Mouse (Mus musculus) neutrophil, adult 5-6 weeks (primary cell): ENCODE measurements around the gene 4930507D05Rik. TPM values are rescaled to one million over a fixed set of nuclear protein-coding genes. Genes with fewer than 3 reads are reported as not detected.
"Not testable (repeated sequence)": the region's sequence is repeated elsewhere in the genome, so short reads cannot be mapped to it uniquely, and the experiment has no call there.

ENCODE experiments used
- ATAC-seq: fragments of 151-379, 151-347 bp; 2 replicates; pipeline ENCODE4 v1.8.0; 2017; ENCODE audit warnings: mild to moderate bottlenecking, moderate TSS enrichment; ENCODE audit not compliant: insufficient number of reproducible peaks, poor library complexity, low FRiP score, severe bottlenecking; ENCODE audit errors: extremely low read depth
- total RNA-seq: library from RNA; stranded (forward); fragments of 200-1000 nt; gene quantifications from 2 replicates; pipeline ENCODE4 v1.2.3, GENCODE M21; 2017

Gene 4930507D05Rik
- 0.23 TPM in 1 of 2 replicates, not detected in the other for total RNA-seq

DNA sequence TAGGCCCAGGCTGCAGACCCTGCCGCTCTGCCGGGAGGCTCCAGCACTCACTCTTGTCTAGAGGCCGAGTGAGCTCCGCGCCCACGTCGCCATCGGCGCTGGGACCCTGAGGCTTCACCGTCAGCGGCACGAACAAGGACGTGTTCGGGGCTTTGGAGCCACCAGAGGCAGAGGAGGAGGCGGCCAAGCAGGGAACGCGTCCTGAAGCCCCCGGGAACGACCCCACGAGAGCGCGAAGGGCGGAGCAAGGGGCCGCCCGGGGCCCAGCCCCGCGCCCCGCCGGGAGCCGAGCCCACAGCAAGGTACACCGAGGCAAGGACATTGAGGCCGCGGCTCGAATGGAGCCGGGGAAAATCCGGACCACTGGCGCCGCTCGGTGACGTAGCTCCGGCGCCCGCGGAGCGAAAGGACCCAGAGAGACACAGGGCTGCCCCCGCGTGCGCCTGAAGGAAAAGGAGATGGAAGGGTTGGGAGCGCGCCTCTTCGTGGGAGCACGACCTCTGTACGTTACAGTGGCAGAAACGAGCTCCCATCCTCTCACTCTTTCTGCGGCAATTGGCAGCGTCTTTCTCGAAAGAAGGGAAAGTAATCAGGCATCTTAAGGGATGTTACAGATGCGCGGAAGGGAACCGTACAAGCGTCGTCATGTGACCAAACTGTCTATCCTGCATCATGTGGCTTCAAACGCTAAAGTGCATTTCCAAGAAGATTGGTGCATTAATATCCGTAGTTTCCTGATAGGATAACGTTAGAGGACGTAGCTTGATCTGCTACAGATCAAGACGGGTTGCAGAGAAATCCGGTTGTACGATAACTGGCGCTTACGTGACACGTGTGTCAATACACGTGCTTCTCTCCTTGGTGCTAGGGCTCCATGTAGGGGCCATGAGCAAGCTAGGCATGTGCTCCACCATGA is at the start of gene 4930507D05Rik, which contains the start of gene Supv3l1:
Gene 4930507D05Rik (plus strand): TSS at position 126 of the 916 bp plus-strand sequence.
Gene Supv3l1 (minus strand): TSS at position 375 of the 916 bp plus-strand sequence.
- ATAC-seq: peak; percentile 85

DNA sequence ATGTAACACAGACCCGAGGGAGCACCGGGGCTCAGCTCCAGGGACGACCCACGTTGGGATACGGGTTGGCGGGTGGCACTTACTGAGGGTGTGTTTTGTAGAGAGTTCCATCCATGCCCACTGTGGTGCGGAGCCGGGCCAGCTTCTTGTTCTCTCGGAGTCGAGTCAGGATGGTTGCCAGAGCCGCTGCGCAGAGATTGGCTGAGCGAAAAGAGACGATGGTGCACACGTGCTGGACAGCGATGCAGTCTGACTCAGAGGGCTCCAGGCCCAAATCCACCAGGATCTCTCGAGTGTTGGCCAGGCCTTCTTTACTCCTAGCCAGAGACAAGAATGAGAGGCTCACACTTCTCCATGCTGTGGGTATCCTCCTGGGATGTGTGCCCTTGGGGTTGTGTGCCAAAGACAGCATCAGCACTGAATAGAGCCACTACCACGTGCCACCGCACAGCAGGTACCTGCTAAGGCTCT is 47.6 kb upstream of the 4930507D05Rik start:
- ATAC-seq: no peak

DNA sequence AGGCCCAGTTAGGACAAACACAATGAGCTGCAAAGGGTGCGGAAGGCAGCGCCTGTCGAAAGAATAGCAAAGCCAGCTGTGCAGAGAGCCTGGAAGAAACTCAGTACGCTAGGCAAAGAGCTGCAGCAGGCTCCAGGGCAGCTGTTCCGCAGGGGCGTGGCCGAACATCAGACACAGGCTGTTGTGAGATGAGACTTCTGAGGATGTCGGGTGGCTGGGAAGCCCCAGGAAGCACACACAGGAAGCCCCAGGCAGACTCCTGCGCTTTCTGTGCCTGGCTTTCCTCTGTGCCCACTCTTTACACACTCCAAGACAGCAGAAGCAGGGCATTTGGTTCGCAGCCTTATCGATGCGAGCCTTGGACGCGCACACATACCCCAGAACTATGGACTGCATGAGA is 44.4 kb upstream of the 4930507D05Rik start:
- no peak for ATAC-seq

DNA sequence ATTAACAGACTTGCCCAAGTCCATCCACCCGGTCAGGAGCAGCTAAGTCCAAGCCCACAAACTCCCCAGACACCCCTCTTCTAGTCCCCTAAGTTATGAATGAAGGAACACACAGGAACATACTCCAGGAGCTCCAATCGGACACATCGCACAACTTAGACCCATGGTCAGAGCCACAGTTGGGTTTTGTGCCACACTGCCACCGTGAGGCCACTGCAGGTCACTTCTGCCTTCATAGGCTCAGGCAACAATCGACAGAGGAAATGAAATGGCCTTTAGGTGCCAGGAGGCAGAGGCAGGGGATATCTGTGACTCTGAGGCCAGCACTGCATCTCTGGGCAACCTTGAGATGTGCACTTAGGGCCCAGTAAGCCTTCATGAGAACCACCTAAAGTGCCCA is 38.3 kb upstream of the 4930507D05Rik start:
- peak; percentile 54; the same call in 1 of the 2 replicates for ATAC-seq

DNA sequence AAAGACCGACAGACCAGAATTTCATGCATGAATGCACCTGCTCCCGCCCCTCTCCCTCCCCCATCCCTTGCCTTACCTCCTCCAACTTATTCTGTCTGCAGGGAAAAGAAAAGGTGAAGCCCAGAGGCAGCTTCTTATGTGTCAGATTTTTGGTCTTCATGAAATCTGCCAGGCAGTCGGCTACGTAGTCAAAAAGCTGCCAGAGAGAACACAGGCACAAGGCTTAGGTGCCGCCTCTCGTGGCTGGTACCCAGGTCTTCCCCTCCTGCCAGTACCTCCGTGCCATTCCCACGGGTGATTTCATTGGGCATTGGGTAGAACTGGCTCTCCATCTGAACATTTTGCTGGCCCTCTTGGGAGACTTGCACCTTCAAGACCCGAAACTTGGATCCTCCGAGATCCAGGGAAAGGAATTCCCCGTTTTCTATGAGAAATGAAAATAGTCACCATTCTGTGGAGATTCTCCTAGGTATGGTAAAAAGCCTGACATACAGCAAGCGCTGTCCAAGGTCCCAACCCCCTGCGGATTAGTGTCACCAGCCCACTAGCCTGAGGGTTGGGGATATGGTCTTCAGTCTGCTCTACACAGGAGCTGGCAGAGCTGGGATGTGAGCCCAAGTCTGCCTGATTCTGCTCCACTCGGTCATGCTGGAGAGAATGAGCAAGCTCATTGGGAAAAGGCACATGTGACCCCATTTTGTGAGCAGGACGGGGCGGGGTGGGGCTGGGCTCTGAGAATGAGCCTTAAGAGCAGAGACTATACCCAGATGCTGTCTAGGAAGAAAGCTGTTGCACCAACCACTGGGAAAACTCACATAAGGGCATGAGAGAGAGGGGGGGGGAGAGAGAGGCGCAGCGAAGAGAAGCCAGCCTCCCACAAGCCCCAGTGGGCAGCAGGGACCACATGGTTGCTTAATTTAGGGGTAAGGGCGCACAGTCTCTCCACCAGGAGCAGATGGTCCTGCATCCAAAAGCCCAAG is 37.6 kb upstream of the 4930507D05Rik start:
- no peak for ATAC-seq

DNA sequence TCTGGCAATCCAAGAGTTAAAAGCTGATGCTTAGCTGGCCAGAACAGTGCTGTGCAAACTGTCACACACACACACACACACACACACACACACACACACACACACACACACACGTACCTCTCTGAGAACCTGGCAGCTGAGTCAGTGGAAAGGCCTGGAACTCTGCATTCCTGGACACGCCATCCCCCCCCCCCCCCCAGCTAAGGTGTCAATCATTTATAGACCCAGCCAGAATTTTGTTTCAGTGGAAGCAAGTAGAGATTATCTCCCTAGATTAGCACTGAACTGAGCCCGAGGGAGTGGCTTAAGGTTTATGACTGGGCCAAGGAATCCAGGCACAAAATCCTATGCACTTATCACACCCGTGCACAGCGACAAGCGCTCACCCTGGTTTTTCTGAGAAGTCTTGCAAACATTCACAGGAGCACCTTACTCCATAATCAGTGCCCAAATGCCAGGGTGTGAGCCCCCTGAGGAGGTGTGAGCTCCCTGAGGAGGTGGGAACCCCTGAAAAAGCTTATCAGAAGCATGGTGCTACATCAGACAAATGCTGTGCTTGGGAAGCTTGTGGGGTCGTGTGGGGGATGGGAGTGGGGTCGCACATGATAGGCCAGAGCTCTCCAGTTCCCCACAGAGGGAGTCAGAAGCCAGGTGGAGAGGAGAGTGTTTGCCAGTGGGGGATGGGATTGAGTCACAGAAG is 36.2 kb upstream of the 4930507D05Rik start:
- ATAC-seq: no peak

DNA sequence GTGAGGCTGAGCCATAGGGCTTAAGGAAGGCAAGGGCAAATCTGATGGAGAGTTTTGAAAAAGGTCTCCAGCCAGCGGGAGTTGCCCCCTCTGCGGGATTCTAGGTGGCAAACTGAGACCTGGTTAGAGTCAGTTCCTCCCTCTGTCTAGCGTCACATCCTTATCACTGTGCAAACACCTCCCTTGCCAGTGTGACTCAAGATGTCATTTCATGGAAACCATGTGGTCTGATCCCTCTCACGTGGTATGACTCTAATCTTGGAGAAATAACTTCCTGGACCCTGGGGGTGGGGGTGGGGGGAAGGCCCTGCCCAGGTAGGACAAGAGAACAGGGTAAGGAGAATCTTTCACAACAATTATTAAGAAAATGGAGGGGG is 35.7 kb upstream of the 4930507D05Rik start:
- no peak for ATAC-seq

DNA sequence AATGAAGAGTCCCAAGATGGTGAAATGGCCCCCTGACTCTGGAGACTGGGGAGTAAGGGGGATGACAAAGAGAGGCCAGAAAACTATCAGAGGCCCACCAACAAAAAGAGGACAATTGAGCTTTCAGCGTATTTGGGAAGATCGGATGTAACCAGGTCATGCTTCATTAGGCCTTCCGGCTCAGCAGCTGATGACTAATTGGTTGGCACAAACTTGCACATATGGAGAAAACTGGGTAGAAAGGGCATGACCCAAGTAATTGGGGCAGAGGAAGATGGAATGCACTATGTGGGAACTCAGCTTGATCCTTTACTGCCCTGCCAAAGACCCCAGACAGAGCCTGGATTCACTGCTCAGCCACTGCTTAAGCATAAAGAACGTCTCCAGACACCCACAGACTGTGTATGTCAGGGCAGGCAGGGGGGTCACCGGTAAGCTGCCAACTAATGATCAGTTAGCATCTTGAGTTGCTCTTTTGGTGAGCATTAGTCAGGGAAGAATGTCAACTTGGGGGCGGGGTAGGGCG is 30.4 kb upstream of the 4930507D05Rik start:
- no peak for ATAC-seq

DNA sequence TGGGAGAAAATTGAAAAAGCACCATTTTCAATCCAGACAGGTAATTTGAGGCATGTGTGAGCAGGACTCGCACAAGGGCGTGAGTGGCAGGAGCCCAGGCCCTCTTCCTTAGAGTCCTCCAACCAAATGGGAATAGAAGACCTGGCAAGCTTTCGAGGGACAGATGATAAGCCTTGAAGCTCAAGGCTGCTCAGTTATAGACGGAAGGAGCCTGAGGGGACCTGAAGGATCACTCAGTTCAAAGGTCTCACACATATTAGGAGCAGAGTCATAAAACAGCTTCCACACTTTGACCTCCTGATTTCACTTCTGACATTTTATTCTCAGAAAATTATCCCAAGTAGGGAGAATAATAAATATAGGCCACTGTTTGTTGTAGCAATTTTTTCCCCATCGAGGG is 29.9 kb upstream of the 4930507D05Rik start:
- ATAC-seq: no peak

DNA sequence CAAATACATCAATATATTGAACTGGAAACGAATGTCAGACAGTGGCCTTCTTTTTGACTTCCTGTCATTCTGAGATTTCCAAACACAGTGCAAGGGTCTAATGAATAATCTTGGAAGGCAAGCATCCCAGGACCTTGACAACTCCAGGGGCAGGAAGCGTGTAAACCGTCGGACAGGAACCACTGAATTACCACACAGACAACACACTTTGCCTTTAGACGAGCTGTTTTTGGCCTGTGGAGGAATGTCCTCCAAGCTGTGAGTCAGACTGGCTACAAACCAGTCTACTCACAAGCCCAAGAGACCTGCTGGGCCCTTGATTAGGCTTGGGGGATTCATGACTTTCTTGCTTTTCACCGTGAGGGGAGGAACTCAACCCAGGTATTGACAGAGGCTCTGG is 28.9 kb upstream of the 4930507D05Rik start:
- no peak for ATAC-seq

DNA sequence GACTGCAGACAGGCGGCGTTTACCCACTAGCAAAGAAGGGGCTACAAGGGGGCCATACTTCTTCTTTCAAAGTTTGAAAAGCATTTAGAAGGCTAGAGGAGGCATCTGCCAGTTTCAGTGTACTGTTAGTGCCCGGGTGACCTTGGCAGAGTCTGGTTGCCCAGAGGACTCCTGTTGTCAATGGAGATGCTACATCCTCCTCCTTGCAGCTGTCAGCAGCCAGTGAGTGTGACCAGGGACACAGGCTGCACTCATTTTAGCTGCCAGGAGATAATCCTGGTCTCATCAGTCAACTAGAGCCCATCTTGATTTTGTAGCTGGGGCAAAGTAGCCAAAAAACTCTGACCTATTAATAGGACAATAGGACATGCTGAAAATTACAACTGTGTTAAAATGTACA is 28.2 kb upstream of the 4930507D05Rik start:
- no peak for ATAC-seq

DNA sequence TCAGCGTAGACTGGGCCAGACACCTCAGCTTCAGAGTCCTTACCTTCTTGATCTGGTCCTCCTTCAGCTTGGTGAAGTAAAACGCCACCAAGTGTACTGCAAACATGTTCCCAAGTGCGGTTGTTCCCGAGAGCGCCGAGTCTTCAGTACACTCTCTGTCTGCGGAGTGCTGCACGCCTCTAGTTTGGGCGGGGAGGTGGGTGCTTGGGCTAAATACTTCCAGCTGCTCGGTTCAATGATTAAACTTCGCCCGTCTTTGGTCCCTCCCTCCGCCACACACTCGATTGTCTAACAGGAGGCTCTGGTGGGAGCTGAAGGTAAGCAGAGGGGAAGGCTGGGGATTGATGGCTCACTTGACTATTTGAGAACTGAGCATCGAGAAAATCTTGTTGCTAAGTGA is 27.0 kb upstream of the 4930507D05Rik start, which contains the start of gene Hkdc1:
Gene Hkdc1 (minus strand): TSS at position 237 of the 400 bp plus-strand sequence.
- ATAC-seq: no peak

DNA sequence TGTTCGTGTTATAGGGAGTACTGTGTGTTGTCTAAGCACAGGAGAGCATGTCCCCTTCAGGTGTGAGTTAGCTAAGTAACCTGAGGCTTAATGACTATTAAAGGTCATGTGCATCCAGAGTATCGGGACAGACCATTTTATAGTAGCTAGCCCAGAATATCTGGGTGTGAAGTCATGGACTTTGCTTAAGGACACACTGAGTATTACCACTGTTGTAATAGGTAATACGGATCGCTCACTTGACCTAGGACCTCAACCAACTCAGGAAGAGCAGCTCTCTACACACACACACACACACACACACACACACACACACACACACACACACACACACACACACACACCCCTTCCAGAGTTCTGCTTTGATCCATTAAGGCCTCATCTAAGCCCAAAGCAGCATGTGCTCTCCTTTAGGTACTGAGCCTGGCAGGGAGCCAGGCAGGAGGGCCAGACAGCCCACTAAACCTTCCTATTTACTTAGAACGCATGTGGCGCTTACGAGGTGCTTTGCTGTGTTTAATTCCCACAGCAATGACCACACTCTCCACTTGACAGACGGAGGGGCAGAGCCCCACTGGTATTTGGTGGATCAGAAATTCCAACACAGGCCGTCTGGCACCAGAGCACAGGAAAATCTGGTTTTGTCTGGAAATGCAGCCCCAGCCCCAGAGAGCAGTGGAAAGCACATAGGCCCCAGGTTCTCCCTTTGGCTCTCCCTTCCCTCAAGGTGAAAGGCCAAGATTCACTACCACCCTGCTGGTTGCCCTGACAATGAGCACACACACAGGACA is 24.0 kb upstream of the 4930507D05Rik start:
- ATAC-seq: no peak

DNA sequence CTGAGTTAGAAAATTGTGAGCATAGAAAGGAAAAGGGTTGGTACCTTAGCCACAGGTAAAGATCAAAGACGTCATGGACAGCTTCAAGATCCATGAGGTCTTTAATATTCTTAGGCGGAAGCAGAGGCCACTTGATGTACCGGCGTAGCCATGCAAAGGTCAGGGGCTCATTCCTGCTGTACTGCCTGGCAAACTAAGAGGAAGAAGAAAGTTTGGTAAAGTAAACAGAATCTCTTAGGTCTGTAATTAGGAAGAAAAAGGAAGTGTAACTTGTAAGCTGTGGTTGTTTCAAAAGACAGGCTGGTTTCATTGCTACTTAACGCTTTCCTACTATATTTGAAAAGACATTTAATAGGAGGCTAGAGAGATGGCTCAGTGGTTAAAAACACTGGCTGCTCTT is 18.9 kb upstream of the 4930507D05Rik start:
- no peak for ATAC-seq

DNA sequence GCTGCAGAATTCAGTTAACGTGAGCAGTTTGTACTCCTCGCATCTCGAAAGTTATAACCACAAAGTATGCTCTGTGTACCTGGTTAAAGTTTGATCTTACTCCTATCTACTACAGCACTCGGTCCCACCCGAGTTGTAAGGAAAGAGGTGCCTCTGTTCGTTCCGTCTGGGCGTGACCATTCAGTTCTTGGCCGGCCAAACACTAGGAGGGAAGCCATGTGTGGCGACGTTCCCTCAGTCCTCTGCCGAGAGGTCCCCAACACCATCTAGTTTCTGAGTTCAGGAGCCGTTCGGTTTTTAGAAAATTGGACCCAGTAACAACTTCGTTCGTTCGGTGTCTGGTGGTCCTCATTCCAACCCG is 971 bp downstream of the 4930507D05Rik start:
- ATAC-seq: no peak

DNA sequence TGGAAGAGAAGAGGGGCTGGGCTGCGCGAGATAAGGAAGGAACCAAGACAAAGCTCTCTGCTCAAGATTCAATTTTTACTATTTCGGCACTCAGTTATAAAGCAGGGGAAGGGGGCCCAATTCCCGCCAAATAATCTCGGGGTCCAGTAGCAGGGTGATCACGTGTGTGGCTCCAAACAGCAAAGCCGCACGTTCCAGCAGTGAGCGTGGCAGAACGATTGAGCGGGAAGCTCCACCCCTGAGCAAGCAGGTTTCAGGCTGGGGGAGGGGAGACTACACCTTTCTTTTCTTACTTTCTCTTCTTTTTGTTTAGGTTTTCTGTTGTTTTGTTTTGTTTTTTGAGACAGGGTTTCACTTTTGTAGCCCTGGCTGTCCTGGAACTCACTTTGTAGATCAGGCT is 2.7 kb downstream of the 4930507D05Rik start:
- not testable (repeated sequence) for ATAC-seq

DNA sequence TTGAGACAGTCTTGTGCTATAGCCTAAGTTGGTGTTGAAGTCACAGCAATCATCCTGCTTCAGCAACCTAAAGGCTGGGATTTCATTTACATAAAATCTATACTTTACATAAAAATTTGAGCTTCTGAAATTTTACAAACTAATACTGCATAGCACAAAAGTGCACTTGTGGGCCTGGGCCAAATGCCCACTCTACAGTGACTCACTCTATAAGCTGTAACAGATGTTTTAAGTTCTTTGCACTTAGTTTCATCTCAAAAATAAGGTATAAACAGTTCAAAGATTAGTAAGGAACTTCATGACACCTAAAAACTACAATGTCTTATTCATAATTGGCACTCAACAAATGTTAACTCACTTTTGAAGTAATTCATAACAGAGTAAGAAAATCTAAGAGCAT is 12.0 kb downstream of the 4930507D05Rik start:
- ATAC-seq: no peak

DNA sequence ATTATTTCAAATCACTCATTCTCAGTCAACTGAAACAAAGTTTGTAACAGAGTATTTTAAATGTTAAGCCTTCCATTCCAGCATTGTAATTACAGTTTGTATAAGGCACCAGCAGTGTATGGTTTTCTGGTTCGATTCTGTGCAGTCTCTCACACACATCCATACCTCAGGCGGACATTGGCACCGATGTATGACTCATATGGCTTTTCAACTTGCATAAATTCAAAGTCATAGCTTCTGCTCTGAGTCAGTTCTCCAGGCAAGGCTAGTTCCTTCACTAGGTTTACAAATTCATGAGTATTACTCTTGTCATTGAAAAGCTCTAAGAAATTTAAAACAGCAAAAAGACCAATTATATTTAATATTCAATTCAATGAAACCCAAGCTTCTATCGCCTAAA is 20.4 kb downstream of the 4930507D05Rik start:
- ATAC-seq: no peak
